Mouse (Mus musculus): ENCODE results near the gene Ss18l2.

The Ss18l2 gene

GRCm38 (mm10) chr9:121704261-121704645 lies 5.9 kb upstream of the Ss18l2 start:
- no peak for DNase-seq (ENCODE audit: low spot score in 2 of 2)

- peak; percentile 89 to 90 for DNase-seq (ENCODE audit: low spot score in 2 of 2)
Observed at GRCm38 (mm10) chr9:121704646-121705625, 5.2 kb upstream of the Ss18l2 start, which contains the start of gene Sec22c. Sec22c (minus strand) TSS chr9:121705490.

DNA sequence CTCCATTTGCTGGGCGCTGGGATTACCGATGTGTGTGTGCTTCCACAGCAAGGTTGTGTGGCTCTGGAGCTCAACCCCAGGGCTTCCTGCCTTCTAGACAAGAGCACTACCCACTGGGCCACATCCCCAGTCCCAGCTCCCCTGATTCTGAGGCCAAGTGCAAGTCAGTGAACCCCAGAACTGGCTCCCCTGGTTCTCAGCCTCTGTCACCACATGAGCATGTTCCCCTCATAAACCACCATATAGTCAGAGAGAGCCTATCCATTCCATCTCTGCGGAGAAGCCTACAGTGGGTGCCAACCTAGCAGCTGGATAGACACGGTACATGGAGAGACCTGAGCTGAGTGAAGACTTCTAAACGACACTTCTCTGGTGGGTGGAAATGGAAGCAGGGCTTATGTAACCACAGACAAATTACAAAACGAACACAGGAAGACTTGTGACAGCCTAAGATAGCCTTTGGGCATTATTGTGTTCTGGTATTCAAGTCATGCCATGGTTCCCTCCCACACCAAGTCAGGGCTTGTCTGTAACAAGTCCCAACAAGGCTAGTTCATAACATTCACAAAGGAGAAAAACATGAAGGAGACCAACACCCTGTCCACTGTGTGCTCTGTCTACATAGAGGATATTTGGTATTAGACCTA lies 4.0 kb upstream of the Ss18l2 start:
- no peak for DNase-seq (ENCODE audit: low spot score in 2 of 2)

DNA sequence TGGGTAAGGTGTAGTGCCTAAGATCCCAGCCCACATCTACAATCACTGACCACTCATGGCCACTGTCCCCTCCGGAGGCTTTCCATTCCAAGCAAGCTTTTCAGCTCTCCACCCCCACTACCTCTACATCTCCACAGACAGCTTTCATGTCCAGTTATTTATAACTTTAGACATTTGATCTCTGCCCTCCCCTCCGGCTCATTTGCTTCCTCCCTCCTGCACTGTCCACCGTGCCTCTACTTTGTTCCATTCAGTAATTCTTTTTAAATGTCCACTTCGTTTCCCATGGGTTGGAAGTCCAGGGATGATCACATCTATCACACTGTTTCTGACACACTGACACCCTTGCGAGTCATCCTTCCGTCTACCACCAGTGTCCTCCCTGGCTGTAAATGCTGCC lies 2.3 kb upstream of the Ss18l2 start:
- DNase-seq (ENCODE audit: low spot score in 2 of 2) = no peak

- no peak for DNase-seq (ENCODE audit: low spot score in 2 of 2)
Observed at GRCm38 (mm10) chr9:121708506-121709486, 1.3 kb upstream of the Ss18l2 start.

GRCm38 (mm10) chr9:121710584-121710975 lies 451 bp downstream of the Ss18l2 start:
- peak in 1 of 2 experiments; percentile 23 for DNase-seq (ENCODE audit: low spot score in 2 of 2)

GRCm38 (mm10) chr9:121717048-121717447 lies 6.9 kb downstream of the Ss18l2 start:
- DNase-seq (ENCODE audit: low spot score in 2 of 2) = no peak

DNA sequence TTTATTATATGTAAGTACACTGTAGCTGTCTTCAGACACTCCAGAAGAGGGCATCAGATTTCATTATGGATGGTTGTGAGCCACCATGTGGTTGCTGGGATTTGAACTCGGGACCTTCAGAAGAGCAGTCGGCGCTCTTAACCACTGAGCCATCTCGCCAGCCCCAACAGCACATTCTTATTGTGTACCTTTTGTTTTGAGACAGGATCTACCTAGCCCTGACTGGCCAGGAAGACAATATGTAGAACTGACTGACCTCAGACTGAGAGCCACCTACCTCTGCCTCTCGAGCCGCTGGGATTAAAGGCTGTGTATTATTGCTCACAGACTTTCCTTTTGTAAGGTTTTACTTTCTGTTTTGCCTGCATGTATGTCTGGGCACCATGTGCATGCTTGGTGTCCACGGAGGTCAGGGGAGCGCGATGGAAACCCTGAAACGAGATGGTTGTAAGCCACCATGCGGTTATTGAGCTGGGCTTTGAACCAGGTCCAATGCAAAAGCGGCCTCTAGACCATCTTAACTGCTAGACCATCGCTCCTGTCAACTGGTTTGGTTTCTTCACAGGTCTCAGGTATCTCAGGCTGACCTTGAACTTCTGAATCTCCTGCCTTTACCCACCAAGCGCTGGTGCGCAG lies 8.1 kb downstream of the Ss18l2 start:
- DNase-seq (ENCODE audit: low spot score in 2 of 2) = no peak

- DNase-seq (ENCODE audit: low spot score in 2 of 2) = peak; percentile 95 to 96
Observed at GRCm38 (mm10) chr9:121718792-121719318, 8.7 kb downstream of the Ss18l2 start, which contains the start of gene Nktr. Nktr (plus strand) TSS chr9:121719169.

- peak; percentile 37 to 42 for DNase-seq (ENCODE audit: low spot score in 2 of 2)
Observed at GRCm38 (mm10) chr9:121719347-121720331, 9.5 kb downstream of the Ss18l2 start.

DNA sequence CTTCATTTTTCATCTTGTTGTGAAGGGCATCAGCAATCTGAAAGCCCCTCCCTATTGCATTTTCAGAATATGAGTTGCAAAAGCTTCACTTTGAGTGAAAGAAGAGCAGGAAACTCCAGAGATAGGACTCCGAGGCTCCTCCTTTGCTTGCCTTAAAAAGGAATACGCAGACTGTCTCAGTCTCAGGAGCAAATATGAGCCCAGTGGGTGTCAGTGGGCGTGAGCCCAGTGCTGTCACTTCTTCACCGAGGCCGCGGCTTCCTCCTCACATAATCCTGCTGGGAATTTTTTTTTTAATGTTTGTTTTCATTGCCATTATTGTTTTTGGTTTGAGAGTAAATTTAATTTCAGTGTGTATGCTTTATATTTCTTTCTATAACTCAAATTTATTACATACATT lies 30.4 kb downstream of the Ss18l2 start:
- no peak for DNase-seq (ENCODE audit: low spot score in 2 of 2)

DNA sequence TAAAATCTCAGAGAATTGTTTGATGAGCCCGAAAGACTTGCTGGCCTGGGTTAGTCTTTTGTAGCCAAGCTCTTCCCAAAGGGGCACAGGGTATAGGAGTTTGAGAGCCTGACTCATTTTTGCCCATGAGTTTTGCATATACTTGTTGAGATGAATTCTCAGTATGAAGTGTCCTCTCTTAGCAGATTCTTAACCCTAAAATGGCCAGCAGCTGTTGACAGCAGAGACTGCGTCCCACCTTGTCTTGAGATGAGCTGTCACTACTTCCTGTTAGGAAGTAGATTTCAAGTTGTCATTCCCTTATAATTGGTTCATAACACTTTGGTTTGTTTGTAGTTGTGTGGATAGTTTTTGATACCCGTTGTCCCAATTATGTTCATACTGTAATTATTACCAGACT lies 31.0 kb downstream of the Ss18l2 start:
- no peak for DNase-seq (ENCODE audit: low spot score in 2 of 2)

GRCm38 (mm10) chr9:121744051-121744450 lies 33.9 kb downstream of the Ss18l2 start:
- no peak for DNase-seq (ENCODE audit: low spot score in 2 of 2)

- no peak for DNase-seq (ENCODE audit: low spot score in 2 of 2)
Observed at GRCm38 (mm10) chr9:121752774-121753173, 42.6 kb downstream of the Ss18l2 start.

DNA sequence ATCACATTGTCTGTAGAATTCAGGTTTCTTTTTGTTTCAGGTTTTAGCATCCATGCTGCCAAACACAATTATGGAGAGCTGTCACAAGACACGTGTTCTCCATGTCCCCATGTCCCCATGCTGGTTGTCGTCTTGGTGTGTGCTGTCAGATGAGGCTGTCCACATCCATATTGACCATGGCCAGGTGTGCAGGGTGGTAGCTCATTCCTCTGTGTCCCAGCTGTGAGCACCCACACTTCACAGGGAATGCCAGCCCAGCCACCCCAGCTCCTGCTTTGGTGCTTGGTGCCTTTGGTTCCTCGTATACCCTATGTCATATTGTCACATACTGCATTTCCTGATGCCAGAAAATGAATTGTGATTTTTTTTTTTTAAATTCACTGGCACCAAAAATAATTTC lies 44.5 kb downstream of the Ss18l2 start:
- DNase-seq (ENCODE audit: low spot score in 2 of 2) = no peak

GRCm38 (mm10) chr9:121756785-121757184 lies 46.7 kb downstream of the Ss18l2 start:
- DNase-seq (ENCODE audit: low spot score in 2 of 2) = no peak

DNA sequence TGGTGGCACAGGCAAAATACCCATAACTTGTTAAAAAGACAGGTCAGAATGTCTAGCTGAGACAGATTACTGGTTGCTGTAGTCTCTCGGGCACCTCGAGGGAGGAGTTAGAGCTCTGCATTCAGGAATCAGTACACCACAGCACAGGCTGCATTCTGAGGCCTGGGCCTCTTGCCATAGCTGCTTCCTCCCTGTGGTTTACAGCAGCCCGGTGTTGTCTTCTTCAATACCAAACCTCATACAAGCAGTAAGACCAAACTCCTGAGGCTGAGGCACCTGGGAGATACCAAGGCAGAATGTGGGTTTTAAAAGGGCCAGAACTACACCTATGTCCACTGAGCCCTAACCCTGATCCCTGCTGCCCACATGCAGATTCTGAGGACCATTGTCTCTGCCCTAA lies 47.3 kb downstream of the Ss18l2 start:
- DNase-seq (ENCODE audit: low spot score in 2 of 2) = no peak

DNA sequence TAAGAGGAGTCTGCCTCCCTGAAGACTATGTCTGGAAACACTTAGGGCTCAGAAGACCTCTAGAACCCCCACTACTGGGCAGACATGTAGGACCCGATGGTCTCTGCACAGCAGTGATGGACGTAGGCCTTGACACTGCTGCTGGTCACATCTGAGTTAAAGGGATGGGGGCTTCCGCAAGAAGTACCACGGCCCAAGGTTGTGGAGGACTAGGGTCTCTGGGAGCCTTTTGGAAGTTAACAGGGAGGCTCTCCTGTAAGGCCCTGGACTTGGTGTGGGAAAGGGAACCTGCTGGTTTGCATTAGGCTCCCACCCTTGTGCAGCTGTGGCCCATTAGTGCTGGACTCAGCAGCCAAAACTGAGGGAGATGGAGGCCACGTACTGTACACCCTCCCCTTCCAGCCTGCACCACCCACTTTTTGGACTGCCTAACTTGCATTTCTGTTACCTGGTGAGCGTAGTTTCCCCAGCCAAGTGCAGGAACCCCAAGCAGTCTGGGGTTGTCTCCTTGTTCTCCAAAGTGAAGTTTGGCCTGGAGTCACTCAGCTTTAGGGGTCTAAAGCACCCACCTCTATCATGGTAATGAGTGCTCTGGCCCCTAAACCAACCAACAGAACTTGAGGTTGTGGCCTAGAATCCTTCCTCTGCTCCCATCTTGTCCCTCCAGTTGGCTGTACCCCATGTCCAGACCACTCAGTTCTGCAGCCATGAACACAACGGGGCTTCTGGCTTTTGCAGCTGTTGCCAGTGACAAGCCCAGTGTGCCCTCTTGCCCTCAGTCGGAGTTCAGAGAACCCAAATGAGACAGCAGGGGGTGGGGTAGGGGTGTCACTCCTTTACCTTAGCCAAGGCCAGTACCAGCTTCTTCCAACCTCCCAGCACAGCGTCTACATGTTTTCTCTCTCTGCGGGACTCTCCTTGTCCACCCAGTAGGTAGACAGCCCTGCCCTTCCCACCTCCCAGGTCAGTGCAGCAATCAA lies 48.0 kb downstream of the Ss18l2 start:
- no peak for DNase-seq (ENCODE audit: low spot score in 2 of 2)
